Mouse (Mus musculus) cortical plate, adult 2 months (tissue): ENCODE results near the gene Gabpb1.

Experiments
- CTCF ChIP-seq: fragments of 200-500 bp; IDR thresholded peaks from 2 replicates; pipeline ENCODE4 v1.5.1; 2011; ENCODE audit warnings: mild to moderate bottlenecking, control low read depth, low read length; ENCODE audit not compliant: insufficient read depth; ENCODE audit errors: extremely low read depth
- POLR2A ChIP-seq: fragments of 200-500 bp; IDR thresholded peaks from 2 replicates; pipeline ENCODE4 v1.6.1; 2011; ENCODE audit warnings: mild to moderate bottlenecking, low read length, control low read depth; ENCODE audit not compliant: insufficient read depth; ENCODE audit errors: extremely low read depth

DNA sequence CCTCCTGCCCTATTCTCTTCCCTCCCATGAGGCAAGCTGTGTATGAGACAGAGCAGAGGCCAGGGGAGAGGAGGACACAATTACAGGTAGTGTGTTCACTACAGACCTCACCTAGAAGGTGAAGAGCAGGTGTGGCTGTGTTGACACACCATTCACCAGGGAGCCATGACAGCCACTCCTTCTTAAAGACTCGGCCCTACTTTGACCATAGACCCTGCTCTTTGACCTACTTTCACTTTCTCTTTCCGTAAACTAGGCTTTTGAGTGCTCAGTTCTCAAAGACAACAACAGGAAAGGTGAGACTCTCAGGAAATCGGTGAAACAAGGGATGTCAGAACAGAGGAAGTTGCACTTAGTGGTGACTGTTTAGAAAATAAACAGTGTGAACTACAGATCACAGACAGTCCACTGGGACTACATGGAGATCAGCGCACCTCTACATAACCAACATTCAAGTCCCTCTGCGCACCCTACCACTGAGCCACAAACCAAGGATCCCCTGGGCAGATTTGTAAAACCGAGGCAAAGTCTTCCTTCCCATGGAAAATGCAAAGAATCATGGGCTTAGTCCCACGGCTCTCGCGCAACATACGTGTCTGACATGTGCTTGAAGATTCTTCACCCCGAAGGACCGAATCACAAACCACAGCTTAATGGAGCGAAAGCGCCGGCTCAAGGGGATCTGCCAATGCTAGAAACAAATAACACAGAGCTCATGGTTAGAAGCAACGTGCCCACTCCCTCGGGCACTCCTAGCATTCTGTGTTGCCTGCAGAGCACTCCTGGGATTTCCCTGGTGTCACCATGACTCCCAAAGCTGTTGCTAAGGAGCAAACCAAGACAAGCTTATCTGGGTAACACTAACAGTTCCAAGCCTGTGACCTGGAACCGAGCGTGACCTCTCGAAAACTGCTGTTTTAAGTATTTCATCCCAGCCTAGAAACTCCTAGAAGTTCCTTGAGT lies 78.6 kb downstream of the Gabpb1 start:
- TF ChIP-seq POLR2A (no peak), CTCF (no peak)
